Mouse (Mus musculus): ENCODE measurements around the gene Zfp770. TPM values are rescaled to one million over a fixed set of nuclear protein-coding genes. Genes with fewer than 3 reads are reported as not detected.
A peak's percentile ranks its signal among the peaks of the same experiment; 100 is the strongest.
"Not testable (repeated sequence)": the region's sequence is repeated elsewhere in the genome, so short reads cannot be mapped to it uniquely, and the experiment has no call there.

The Zfp770 gene
- polyA plus RNA-seq, 1 experiment from 2014 or later = 2.5 TPM

DNA sequence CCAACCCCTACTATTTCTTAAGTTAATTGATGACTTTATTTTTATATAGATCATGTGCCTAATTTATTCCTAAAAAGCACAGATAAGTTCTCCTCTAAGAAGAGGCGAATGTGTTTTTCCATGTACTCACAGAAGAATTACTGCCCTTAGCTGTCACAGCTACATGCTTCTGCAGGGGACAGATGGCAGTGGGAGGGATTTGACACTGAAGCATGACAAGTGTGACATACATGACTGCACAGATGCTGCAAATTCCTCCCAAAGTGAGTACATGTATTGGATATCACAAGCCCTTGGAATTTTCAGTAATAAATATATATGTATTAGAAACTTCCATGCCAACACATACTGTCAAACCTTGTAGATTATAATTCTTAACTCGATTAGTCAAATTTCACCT, 27.4 kb upstream of the Zfp770 start:
- H3K4me3 ChIP-seq (ENCODE audit: low read depth, low read length) = no peak overlapping the region
- no peak overlapping the region for H3K9ac ChIP-seq (replicated peaks; ENCODE audit: low read depth)
- no peak for ATAC-seq
- no peaks in the 10 kb centered on the region for H3K36me3 ChIP-seq (ENCODE audit: insufficient read depth, low read length)
- no peaks in the 10 kb centered on the region for H3K27me3 ChIP-seq (replicated peaks; ENCODE audit: insufficient read depth, low read length)
- DNase-seq (ENCODE audit: low spot score) = no peak
- no peak overlapping the region for H3K4me2 ChIP-seq (replicated peaks; ENCODE audit: low read depth, low read length)
- H3K4me1 ChIP-seq (ENCODE audit: insufficient read depth, low read depth, low read length) = no peaks in the 10 kb centered on the region
- no peaks in the 10 kb centered on the region for H3K9me3 ChIP-seq (ENCODE audit: low read length)
- no peak overlapping the region for H3K27ac ChIP-seq (ENCODE audit: low read length)
- TF ChIP-seq CTCF (IDR thresholded peaks at IDR 0.05) (no peak), EP300 (IDR thresholded peaks at IDR 0.05) (no peak)
- 80% methylated on average over 2 of the region's 2 CpGs for WGBS

DNA sequence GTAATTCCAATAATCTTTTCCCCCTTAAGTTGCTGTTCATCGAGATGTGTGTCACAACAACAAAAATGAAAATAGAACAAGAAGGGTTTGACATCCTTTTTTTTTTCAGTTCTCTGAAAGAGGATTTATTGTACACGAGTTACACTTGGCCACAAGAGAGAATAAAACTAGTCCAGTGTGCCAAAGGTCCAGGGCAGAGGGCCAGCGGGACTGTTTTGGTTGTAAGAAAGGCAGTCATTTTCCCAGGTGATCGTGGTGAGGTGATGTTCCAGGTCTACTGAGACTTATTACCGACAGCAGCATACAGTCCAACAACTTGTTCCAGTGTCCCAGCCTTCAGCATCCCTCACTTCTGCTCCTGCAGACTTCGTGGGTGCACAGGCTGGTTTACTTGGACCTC, 3.8 kb upstream of the Zfp770 start:
- Histone ChIP-seq H3K9me3 (ENCODE audit: low read length) (no peaks in the 10 kb centered on the region), H3K4me1 (ENCODE audit: insufficient read depth, low read depth, low read length) (no peaks in the 10 kb centered on the region), H3K9ac (replicated peaks; ENCODE audit: low read depth) (no peak overlapping the region), H3K36me3 (ENCODE audit: insufficient read depth, low read length) (no peaks in the 10 kb centered on the region), H3K27me3 (replicated peaks; ENCODE audit: insufficient read depth, low read length) (no peaks in the 10 kb centered on the region), H3K4me3 (ENCODE audit: low read depth, low read length) (no peak overlapping the region), H3K27ac (ENCODE audit: low read length) (no peak overlapping the region), H3K4me2 (replicated peaks; ENCODE audit: low read depth, low read length) (no peak overlapping the region)
- WGBS = 65% methylated on average over 6 of the region's 6 CpGs
- no peak for DNase-seq (ENCODE audit: low spot score)
- TF ChIP-seq CTCF (IDR thresholded peaks at IDR 0.05) (no peak), EP300 (IDR thresholded peaks at IDR 0.05) (no peak)
- ATAC-seq = no peak

DNA sequence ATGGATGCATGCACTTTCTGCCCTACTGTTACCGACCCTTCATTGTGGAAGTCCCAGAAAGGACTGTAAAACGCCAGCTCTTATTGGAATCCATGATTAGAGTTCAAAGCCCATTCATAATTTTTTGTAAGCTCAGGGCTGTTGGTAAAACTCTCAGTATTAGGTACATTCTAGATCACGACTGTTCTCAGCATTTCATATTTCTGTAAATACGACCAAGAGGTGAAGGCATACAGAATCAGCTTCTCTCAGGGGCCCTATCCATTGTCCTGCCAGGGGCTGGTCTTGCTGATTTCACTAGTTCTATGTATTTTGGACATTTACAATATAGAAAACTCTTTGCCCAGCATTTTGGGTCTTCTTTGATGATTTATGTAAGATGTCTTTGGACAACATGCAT, 305 bp upstream of the Zfp770 start:
- no peaks in the 10 kb centered on the region for H3K4me1 ChIP-seq (ENCODE audit: insufficient read depth, low read depth, low read length)
- no peak overlapping the region for H3K27ac ChIP-seq (ENCODE audit: low read length)
- DNase-seq (ENCODE audit: low spot score) (no peak), ATAC-seq (no peak)
- no peaks in the 10 kb centered on the region for H3K27me3 ChIP-seq (replicated peaks; ENCODE audit: insufficient read depth, low read length)
- H3K4me3 ChIP-seq (ENCODE audit: low read depth, low read length) = peak overlapping the region; percentile 81
- peak overlapping the region; percentile 90 for H3K9ac ChIP-seq (replicated peaks; ENCODE audit: low read depth)
- TF ChIP-seq EP300 (IDR thresholded peaks at IDR 0.05) = no peak
- no peak for TF ChIP-seq CTCF (IDR thresholded peaks at IDR 0.05)
- no peaks in the 10 kb centered on the region for H3K36me3 ChIP-seq (ENCODE audit: insufficient read depth, low read length)
- H3K4me2 ChIP-seq (replicated peaks; ENCODE audit: low read depth, low read length) = peak overlapping the region; percentile 76
- 29% methylated on average over 4 of the region's 4 CpGs for WGBS
- H3K9me3 ChIP-seq (ENCODE audit: low read length) = no peaks in the 10 kb centered on the region

GRCm38 (mm10) chr2:114196421-114196820, 4.8 kb downstream of the Zfp770 start:
- ATAC-seq = no peak
- no peak overlapping the region for H3K4me3 ChIP-seq (ENCODE audit: low read depth, low read length)
- no peaks in the 10 kb centered on the region for H3K9me3 ChIP-seq (ENCODE audit: low read length)
- H3K27ac ChIP-seq (ENCODE audit: low read length) = no peak overlapping the region
- no peaks in the 10 kb centered on the region for H3K27me3 ChIP-seq (replicated peaks; ENCODE audit: insufficient read depth, low read length)
- H3K4me2 ChIP-seq (replicated peaks; ENCODE audit: low read depth, low read length) = no peak overlapping the region
- no peak overlapping the region for H3K9ac ChIP-seq (replicated peaks; ENCODE audit: low read depth)
- no peak for TF ChIP-seq CTCF (IDR thresholded peaks at IDR 0.05)
- no peak for TF ChIP-seq EP300 (IDR thresholded peaks at IDR 0.05)
- H3K36me3 ChIP-seq (ENCODE audit: insufficient read depth, low read length) = peaks cover 8% of the 10 kb centered on the region; the same call in 1 of the 2 replicates
- WGBS = 85% methylated on average over 5 of the region's 5 CpGs
- no peaks in the 10 kb centered on the region for H3K4me1 ChIP-seq (ENCODE audit: insufficient read depth, low read depth, low read length)
- DNase-seq (ENCODE audit: low spot score) = no peak

DNA sequence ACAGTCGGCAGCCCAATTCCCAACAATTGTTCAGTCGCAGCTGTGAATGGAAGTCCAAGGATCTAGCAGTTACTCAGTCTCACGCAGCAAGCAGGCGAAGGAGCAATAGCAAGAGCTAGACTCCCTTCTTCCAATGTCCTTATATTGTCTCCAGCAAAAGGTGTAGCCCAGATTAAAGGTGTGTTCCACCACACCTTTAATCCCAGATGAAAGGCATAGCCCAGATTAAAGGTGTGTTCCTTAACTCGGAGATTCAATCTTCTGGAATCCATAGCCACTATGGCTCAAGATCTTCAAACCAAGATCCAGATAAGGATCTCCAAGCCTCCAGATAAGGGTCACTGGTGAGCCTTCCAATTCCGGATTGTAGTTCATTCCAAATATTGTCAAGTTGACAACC, 14.3 kb downstream of the Zfp770 start, which contains the start of gene Aqr:
Aqr (minus strand) TSS at position 101 of the 400 bp plus-strand sequence.
- not testable (repeated sequence) for H3K27me3 ChIP-seq (replicated peaks; ENCODE audit: insufficient read depth, low read length); ATAC-seq
- 20% methylated on average over 1 of the region's 6 CpGs for WGBS

GRCm38 (mm10) chr2:114177802-114178733, 23.2 kb downstream of the Zfp770 start:
- DNase-seq (ENCODE audit: low spot score) (no peak), ATAC-seq (no peak)
- Histone ChIP-seq H3K9ac (replicated peaks; ENCODE audit: low read depth) (no peak overlapping the region), H3K9me3 (ENCODE audit: low read length) (no peaks in the 10 kb centered on the region), H3K4me3 (ENCODE audit: low read depth, low read length) (no peak overlapping the region), H3K36me3 (ENCODE audit: insufficient read depth, low read length) (no peaks in the 10 kb centered on the region), H3K27ac (ENCODE audit: low read length) (no peak overlapping the region), H3K27me3 (replicated peaks; ENCODE audit: insufficient read depth, low read length) (no peaks in the 10 kb centered on the region), H3K4me2 (replicated peaks; ENCODE audit: low read depth, low read length) (no peak overlapping the region), H3K4me1 (ENCODE audit: insufficient read depth, low read depth, low read length) (peaks cover 7% of the 10 kb centered on the region; the same call in 1 of the 2 replicates)
- no peak for TF ChIP-seq CTCF (IDR thresholded peaks at IDR 0.05)
- TF ChIP-seq EP300 (IDR thresholded peaks at IDR 0.05) = no peak
- 49% methylated on average over 4 of the region's 4 CpGs for WGBS

More for the DNA sequence above, 14.3 kb downstream of the Zfp770 start, which contains the start of gene Aqr:
- H3K4me1 ChIP-seq (ENCODE audit: insufficient read depth, low read depth, low read length); H3K9ac ChIP-seq (replicated peaks; ENCODE audit: low read depth); DNase-seq (ENCODE audit: low spot score); H3K27ac ChIP-seq (ENCODE audit: low read length); H3K9me3 ChIP-seq (ENCODE audit: low read length); H3K4me3 ChIP-seq (ENCODE audit: low read depth, low read length); H3K4me2 ChIP-seq (replicated peaks; ENCODE audit: low read depth, low read length); H3K36me3 ChIP-seq (ENCODE audit: insufficient read depth, low read length): not testable (repeated sequence)

Measured in lung, postnatal 0 days (tissue).